Mouse (Mus musculus) lung, adult 2 months (tissue): ENCODE results near the gene Lrba. TPM values are rescaled to one million over a fixed set of nuclear protein-coding genes. Genes with fewer than 3 reads are reported as not detected.

ENCODE experiments used
- DNase-seq: peaks from one replicate; pipeline ENCODE4 v3.0.0; 2022
- H3K4me1 ChIP-seq: fragments of 200-500 bp; 2 replicates; pipeline ENCODE4 v1.6.1; 2011; ENCODE audit warnings: low read length; ENCODE audit not compliant: control insufficient read depth, insufficient read depth
- H3K4me3 ChIP-seq: fragments of 200-500 bp; replicated peaks from 2 replicates; pipeline ENCODE3; 2011; ENCODE audit warnings: low read depth, mild to moderate bottlenecking, control low read depth, low read length; ENCODE audit errors: extremely low read depth
- CTCF ChIP-seq: fragments of 200-500 bp; IDR thresholded peaks from 2 replicates; pipeline ENCODE4 v1.5.1; 2011; ENCODE audit warnings: mild to moderate bottlenecking, low read length, control low read depth; ENCODE audit not compliant: insufficient read depth
- POLR2A ChIP-seq: fragments of 200-500 bp; IDR thresholded peaks from 2 replicates; pipeline ENCODE4 v1.6.1; 2011; ENCODE audit warnings: low read depth, mild to moderate bottlenecking, control low read depth, low read length, borderline replicate concordance; ENCODE audit errors: extremely low read depth
- WGBS: fragments of 180-500 bp; shearing (Covaris S2); methylation state at CpG from one replicate; pipeline ENCODE4 v1.1.7; 2018; 5-methylcytosine and 5-hydroxymethylcytosine counted together
- polyA plus RNA-seq: library from polyadenylated mRNA; depleted of rRNA; stranded (reverse); fragments of >200 nt; gene quantifications from 2 replicates; pipeline ENCODE4 v1.2.3, GENCODE M21; 2012

Lrba gene
- polyA plus RNA-seq, 1 experiment: 13.5 TPM

GRCm38 (mm10) chr3:86641393-86641792 lies 416.9 kb downstream of the Lrba start:
- Histone ChIP-seq H3K4me1 (no peaks in the 10 kb centered on the region), H3K4me3 (no peak overlapping the region)
- no peak for DNase-seq
- TF ChIP-seq POLR2A: no peak
- TF ChIP-seq CTCF: no peak
- WGBS: 82% methylated on average over 5 of the region's 5 CpGs

- Histone ChIP-seq H3K4me3 (no peak overlapping the region), H3K4me1 (no peaks in the 10 kb centered on the region)
- no peak for TF ChIP-seq CTCF
- no peak for TF ChIP-seq POLR2A
- DNase-seq: no peak
These were observed 417.3 kb downstream of the Lrba start for GRCm38 (mm10) chr3:86641796-86642195.

DNA sequence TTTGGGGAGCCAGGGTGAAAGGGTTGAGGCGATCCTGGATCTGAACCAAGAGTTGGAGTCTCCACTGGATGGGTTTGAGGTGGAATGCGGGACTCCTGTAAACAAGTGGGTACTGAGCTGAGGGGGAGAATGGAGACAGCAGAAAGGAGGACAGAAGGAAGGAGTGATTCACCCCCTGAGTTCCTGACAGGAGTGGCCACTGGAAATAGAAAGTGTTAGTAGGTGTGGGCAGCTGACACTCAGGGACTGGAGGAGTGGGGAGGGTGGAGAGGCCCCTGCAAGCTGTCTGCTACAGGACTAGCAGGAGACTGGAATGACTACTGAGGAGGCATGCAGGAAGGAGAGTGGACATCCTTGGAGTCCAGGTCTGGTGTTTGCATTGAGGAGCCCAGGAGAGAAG lies 422.3 kb downstream of the Lrba start:
- 61% methylated on average over 2 of the region's 2 CpGs for WGBS
- no peak overlapping the region for H3K4me3 ChIP-seq
- no peak for DNase-seq
- H3K4me1 ChIP-seq: no peaks in the 10 kb centered on the region
- no peak for TF ChIP-seq POLR2A
- TF ChIP-seq CTCF: no peak

GRCm38 (mm10) chr3:86651006-86651405 lies 426.5 kb downstream of the Lrba start:
- no peak for DNase-seq
- no peak overlapping the region for H3K4me3 ChIP-seq
- H3K4me1 ChIP-seq: no peaks in the 10 kb centered on the region
- WGBS: 65% methylated on average over 3 of the region's 3 CpGs
- no peak for TF ChIP-seq CTCF
- no peak for TF ChIP-seq POLR2A

DNA sequence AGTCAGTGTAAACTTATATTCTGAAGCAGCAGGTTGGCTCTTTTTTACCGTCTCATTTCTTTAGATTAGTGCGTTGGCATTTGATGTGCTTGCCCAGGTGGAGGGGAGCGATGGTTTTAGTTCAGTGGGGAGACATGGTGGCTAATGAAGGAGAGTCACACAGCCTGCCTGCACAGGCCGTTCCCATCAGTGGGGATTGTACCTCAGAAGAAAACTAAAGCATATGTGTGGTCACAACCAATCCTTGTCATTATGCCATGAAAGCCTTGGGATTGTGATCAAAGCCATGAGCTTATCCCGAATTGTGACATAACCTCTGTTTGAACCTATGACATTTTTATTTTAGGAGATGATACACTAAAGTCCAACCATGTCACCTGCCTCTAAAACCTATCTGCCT lies 434.8 kb downstream of the Lrba start:
- DNase-seq: no peak
- H3K4me1 ChIP-seq: no peaks in the 10 kb centered on the region
- WGBS: 85% methylated on average over 5 of the region's 5 CpGs
- TF ChIP-seq POLR2A (no peak), CTCF (no peak)
- H3K4me3 ChIP-seq: no peak overlapping the region

GRCm38 (mm10) chr3:86664399-86664798 lies 439.9 kb downstream of the Lrba start:
- H3K4me1 ChIP-seq: no peaks in the 10 kb centered on the region
- 20% methylated on average over 3 of the region's 3 CpGs for WGBS
- DNase-seq: no peak
- TF ChIP-seq CTCF: no peak
- H3K4me3 ChIP-seq: no peak overlapping the region

DNA sequence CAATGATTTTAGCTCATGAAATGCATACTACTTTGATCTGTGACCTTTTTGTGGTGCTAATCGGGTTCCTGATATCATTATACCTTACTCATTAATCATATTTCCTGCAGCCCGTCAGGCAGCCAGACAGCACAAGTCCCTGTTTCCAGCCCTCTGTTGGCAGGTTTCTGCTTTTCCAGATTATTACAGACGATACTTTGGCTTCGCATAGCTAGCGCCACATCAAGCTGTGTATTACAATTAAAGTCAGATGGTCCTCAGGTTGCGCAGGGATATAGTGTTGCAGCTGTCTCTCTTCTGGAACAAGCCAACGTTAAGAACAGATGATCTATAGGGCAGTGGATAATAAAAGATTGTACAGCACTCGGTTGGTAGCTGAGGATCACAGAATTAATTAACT lies 443.7 kb downstream of the Lrba start:
- 65% methylated on average over 8 of the region's 8 CpGs for WGBS
- Histone ChIP-seq H3K4me1 (no peaks in the 10 kb centered on the region), H3K4me3 (no peak overlapping the region)
- no peak for TF ChIP-seq POLR2A
- no peak for TF ChIP-seq CTCF
- DNase-seq: no peak

DNA sequence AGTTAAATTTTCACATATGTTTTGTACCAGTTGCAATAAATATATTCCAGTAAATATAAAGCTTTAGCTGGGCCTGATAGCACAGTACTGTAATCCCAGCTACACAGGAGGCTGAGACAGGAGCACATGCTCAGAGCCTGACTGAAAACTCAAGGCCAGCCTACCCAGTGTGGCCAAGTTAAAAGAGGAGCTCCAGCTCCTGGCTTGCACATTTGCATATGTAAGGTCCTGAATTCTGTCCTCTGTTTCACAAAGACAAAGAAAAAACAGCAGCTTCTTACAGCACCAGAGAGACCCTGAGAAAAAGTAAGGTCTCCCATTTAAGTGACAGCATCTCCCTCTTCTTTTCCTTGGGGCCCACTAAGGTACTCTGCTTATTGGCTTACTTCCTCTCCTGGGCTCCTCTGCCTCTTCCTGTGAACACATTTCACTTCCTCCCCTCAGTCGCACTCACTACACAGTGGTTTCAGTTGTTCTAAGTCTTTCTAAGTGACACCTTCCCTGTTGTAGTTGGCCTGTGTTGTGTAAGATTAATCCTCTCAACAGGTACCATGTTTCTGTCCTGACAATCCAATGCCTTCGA lies 453.2 kb downstream of the Lrba start:
- 65% methylated on average over 2 of the region's 2 CpGs for WGBS
- TF ChIP-seq CTCF: no peak
- no peak for TF ChIP-seq POLR2A
- Histone ChIP-seq H3K4me1 (no peaks in the 10 kb centered on the region), H3K4me3 (no peak overlapping the region)
- no peak for DNase-seq

DNA sequence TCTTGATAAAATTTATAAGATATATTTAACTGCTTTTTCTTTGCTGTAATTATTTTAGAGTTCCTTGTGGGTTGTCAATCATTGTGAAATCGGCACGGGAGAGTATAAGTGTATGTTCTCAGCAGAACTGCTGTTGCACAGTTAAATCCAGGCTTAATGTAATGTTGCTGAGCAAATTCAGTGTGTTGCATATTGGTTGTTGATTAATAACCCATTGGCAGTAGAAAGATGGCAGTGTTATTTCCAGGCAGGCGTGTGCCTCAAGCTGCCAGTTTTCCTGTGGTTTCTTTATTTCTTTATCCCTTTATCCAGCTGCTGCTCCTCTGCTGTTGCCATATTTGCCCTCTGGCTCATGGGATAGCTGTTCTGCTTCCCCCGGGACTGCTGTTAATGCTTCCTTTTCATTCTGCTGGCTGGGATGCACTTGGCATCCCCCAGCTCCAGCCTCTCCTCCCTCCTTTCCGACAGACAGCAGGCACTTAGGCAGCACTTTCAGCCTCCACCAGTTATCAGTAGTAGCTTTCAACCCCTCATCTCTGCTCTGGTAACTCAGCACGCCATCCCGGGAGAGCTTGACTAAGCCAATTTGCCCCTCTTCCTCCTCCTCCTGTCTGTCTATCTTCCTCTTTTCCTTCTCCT lies 463.2 kb downstream of the Lrba start:
- no peak for DNase-seq
- TF ChIP-seq POLR2A (no peak), CTCF (no peak)
- H3K4me3 ChIP-seq: no peak overlapping the region
- H3K4me1 ChIP-seq: no peaks in the 10 kb centered on the region
- WGBS: 54% methylated on average over 7 of the region's 7 CpGs

- WGBS: 57% methylated on average over 1 of the region's 1 CpGs
These were observed 464.0 kb downstream of the Lrba start for GRCm38 (mm10) chr3:86688438-86688837.

More at GRCm38 (mm10) chr3:86688438-86688837, 464.0 kb downstream of the Lrba start:
- Histone ChIP-seq H3K4me1 (no peaks in the 10 kb centered on the region), H3K4me3 (no peak overlapping the region)
- TF ChIP-seq CTCF: no peak
- no peak for TF ChIP-seq POLR2A
- no peak for DNase-seq
